Mouse (Mus musculus) limb, embryonic 14.5 days (tissue): ENCODE results near the gene Rnf144b. TPM values are rescaled to one million over a fixed set of nuclear protein-coding genes. Genes with fewer than 3 reads are reported as not detected.

Source experiments
- ATAC-seq: fragments of 200-750 bp; cut with Nextera tagmentation; 2 replicates; pipeline ENCODE4 v1.8.0; 2017; ENCODE audit warnings: low read depth, moderate number of reproducible peaks, moderate TSS enrichment; ENCODE audit not compliant: low FRiP score
- DNase-seq: peaks from one replicate; pipeline ENCODE4 v3.0.0-alpha.2; 2015; ENCODE audit warnings: low spot score
- H3K27ac ChIP-seq: fragments of 300-500 bp; sonication (generic); replicated peaks from 2 replicates; pipeline ENCODE4 v1.5.1; 2014; ENCODE audit warnings: low read depth, mild to moderate bottlenecking, low read length, moderate library complexity, mixed read lengths
- H3K27me3 ChIP-seq: fragments of 300-500 bp; sonication (generic); 2 replicates; pipeline ENCODE4 v1.6.1; 2014; ENCODE audit warnings: low read length, mixed read lengths; ENCODE audit not compliant: control insufficient read depth, insufficient read depth
- H3K36me3 ChIP-seq: fragments of 300-500 bp; sonication (generic); 2 replicates; pipeline ENCODE4 v1.6.1; 2014; ENCODE audit warnings: mild to moderate bottlenecking, low read length, moderate library complexity, mixed read lengths; ENCODE audit not compliant: control insufficient read depth, insufficient read depth
- H3K4me1 ChIP-seq: fragments of 300-500 bp; sonication (generic); 2 replicates; pipeline ENCODE4 v1.6.1; 2014; ENCODE audit warnings: antibody characterized with exemption, low read length, mixed read lengths; ENCODE audit not compliant: control insufficient read depth, insufficient read depth
- H3K4me2 ChIP-seq: fragments of 300-500 bp; sonication (generic); replicated peaks from 2 replicates; pipeline ENCODE4 v1.6.1; 2014; ENCODE audit warnings: low read depth, mild to moderate bottlenecking, low read length, moderate library complexity; ENCODE audit not compliant: severe bottlenecking
- H3K4me3 ChIP-seq: fragments of 300-500 bp; sonication (generic); replicated peaks from 2 replicates; pipeline ENCODE4 v1.5.1; 2014; ENCODE audit warnings: low read length
- H3K9ac ChIP-seq: fragments of 300-500 bp; sonication (generic); 2 replicates; pipeline ENCODE4 v1.6.1; 2014; ENCODE audit warnings: mild to moderate bottlenecking, low read depth, low read length, moderate library complexity; ENCODE audit not compliant: severe bottlenecking
- H3K9me3 ChIP-seq: fragments of 300-500 bp; sonication (generic); 2 replicates; pipeline ENCODE4 v1.6.1; 2016; ENCODE audit warnings: low read length; ENCODE audit not compliant: control insufficient read depth
- POLR2A ChIP-seq: fragments of 200-500 bp; IDR thresholded peaks from 2 replicates; pipeline ENCODE4 v1.8.0; 2012; ENCODE audit warnings: inconsistent platforms, mild to moderate bottlenecking, moderate library complexity, borderline replicate concordance; ENCODE audit not compliant: insufficient read depth, insufficient read length; ENCODE audit errors: extremely low read depth
- WGBS: fragments of 180-500 bp; shearing (Covaris S2); extraction: QIAGEN DNeasy Blood & Tissue Kit; methylation state at CpG from one replicate; pipeline ENCODE4 v1.1.7; 2014; 5-methylcytosine and 5-hydroxymethylcytosine counted together
- polyA plus RNA-seq, 2 experiments: library from polyadenylated mRNA; depleted of rRNA in 1 of 2; stranded (reverse) in 1 of 2; unstranded in 1 of 2; fragments of >200 nt; fragmentation: Nextera tagmentation in 1 of 2; extraction: Ambion mirVana in 1 of 2; gene quantifications; 2 replicates each; pipeline versions ENCODE4 v1.2.1 to v1.2.3; 2012 to 2014

The Rnf144b gene
- polyA plus RNA-seq, 2 experiments = 5.8 to 5.9 TPM

DNA sequence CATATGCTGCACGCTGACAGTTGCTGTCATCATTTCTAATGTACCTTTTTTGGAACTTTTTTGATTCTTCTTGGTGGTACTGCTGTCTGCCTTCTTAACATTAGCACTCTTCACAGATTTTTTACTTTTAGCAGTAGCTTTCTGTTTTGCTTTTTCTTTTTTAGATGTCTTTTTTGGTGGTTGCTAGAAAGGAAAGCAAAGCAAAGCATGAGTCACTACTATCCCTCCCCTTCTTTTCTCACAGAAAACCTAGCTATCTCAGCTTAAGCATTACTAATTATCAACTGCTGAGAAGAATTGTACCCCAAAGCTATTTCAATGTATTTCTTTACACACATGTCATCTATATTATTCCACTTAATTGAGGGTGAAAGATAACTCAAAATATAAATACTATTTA, 34.0 kb upstream of the Rnf144b start:
- Histone ChIP-seq H3K27me3 (no peaks in the 10 kb centered on the region), H3K4me1 (peaks cover 4% of the 10 kb centered on the region; the same call in 1 of the 2 replicates), H3K9me3 (no peaks in the 10 kb centered on the region), H3K27ac (no peak overlapping the region), H3K4me2 (no peak overlapping the region), H3K9ac (no peak overlapping the region), H3K4me3 (no peak overlapping the region), H3K36me3 (peaks cover 63% of the 10 kb centered on the region)
- DNase-seq (no peak), ATAC-seq (no peak)
- WGBS = 96% methylated on average over 1 of the region's 1 CpGs
- TF ChIP-seq POLR2A = no peak

DNA sequence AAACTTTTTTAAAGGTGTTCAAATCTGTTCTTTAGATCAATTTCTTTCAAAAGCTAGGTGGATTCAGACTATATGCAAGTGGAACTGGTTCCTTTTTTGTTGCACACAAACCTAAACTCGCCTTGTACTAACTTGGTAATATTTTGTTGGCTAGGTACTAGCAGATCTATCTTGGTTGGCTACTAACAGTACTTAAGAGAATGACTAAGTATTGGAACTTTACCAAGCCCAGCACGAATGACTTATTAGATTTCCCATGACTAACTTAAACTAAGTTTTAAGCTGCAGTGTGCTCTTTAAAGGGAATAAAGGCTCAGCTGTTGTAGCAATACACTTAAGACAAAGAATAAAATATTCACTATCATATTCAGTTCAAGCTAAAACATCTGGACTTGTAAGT, 33.2 kb upstream of the Rnf144b start:
- no peak for TF ChIP-seq POLR2A
- DNase-seq (no peak), ATAC-seq (no peak)
- H3K9me3 ChIP-seq = no peaks in the 10 kb centered on the region
- H3K4me1 ChIP-seq = peaks cover 4% of the 10 kb centered on the region; the same call in 1 of the 2 replicates
- no peak overlapping the region for H3K27ac ChIP-seq
- no peak overlapping the region for H3K9ac ChIP-seq
- no peak overlapping the region for H3K4me3 ChIP-seq
- peaks cover 72% of the 10 kb centered on the region for H3K36me3 ChIP-seq
- no peaks in the 10 kb centered on the region for H3K27me3 ChIP-seq
- WGBS = 66% methylated on average over 2 of the region's 2 CpGs
- H3K4me2 ChIP-seq = no peak overlapping the region

DNA sequence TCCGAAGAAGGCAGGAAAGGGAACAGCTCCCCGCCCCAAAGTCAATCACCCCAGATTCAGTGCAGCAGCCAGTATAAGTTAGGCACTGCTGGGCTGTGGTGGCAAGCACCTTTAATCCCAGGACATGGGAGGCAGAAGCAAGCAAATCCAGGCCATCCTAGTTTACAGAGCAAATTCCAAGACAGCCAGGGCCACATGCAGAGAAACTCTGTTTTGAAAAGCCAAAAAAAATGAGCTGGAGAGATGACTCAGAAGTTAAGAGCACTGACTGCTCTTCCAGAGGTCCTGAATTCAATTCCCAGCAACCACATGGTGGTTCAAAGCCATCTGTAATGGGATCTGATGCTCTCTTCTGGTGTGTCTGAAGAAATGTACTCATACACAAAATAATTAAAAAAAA, 28.7 kb upstream of the Rnf144b start:
- no peak for TF ChIP-seq POLR2A
- 95% methylated on average over 2 of the region's 2 CpGs for WGBS
- DNase-seq (no peak), ATAC-seq (no peak)
- H3K9me3 ChIP-seq = no peaks in the 10 kb centered on the region
- no peak overlapping the region for H3K4me2 ChIP-seq
- H3K4me1 ChIP-seq = peaks cover 4% of the 10 kb centered on the region; the same call in 1 of the 2 replicates
- no peaks in the 10 kb centered on the region for H3K27me3 ChIP-seq
- no peak overlapping the region for H3K9ac ChIP-seq
- H3K36me3 ChIP-seq = peaks cover 73% of the 10 kb centered on the region
- H3K4me3 ChIP-seq = no peak overlapping the region
- no peak overlapping the region for H3K27ac ChIP-seq

GRCm38 (mm10) chr13:47096591-47096990, 25.9 kb upstream of the Rnf144b start:
- WGBS = 68% methylated on average over 2 of the region's 2 CpGs

GRCm38 (mm10) chr13:47099265-47099664, 23.2 kb upstream of the Rnf144b start:
- WGBS = 80% methylated on average over 7 of the region's 7 CpGs
- Histone ChIP-seq H3K4me3 (no peak overlapping the region), H3K27me3 (no peaks in the 10 kb centered on the region), H3K9me3 (no peaks in the 10 kb centered on the region), H3K4me1 (peaks cover 12% of the 10 kb centered on the region), H3K4me2 (no peak overlapping the region), H3K27ac (no peak overlapping the region), H3K36me3 (peaks cover 61% of the 10 kb centered on the region), H3K9ac (no peak overlapping the region)
- no peak for DNase-seq
- no peak for ATAC-seq
- TF ChIP-seq POLR2A = no peak

More at GRCm38 (mm10) chr13:47096591-47096990, 25.9 kb upstream of the Rnf144b start:
- DNase-seq = no peak
- peaks cover 73% of the 10 kb centered on the region for H3K36me3 ChIP-seq
- H3K27ac ChIP-seq = no peak overlapping the region
- no peak for ATAC-seq
- H3K27me3 ChIP-seq = no peaks in the 10 kb centered on the region
- no peak overlapping the region for H3K4me3 ChIP-seq
- no peak overlapping the region for H3K4me2 ChIP-seq
- H3K4me1 ChIP-seq = no peaks in the 10 kb centered on the region
- H3K9ac ChIP-seq = no peak overlapping the region
- TF ChIP-seq POLR2A = no peak
- H3K9me3 ChIP-seq = no peaks in the 10 kb centered on the region

GRCm38 (mm10) chr13:47100587-47100986, 21.9 kb upstream of the Rnf144b start:
- Histone ChIP-seq H3K4me1 (peaks cover 14% of the 10 kb centered on the region), H3K9ac (no peak overlapping the region), H3K27me3 (no peaks in the 10 kb centered on the region), H3K4me2 (no peak overlapping the region), H3K9me3 (no peaks in the 10 kb centered on the region), H3K36me3 (peaks cover 49% of the 10 kb centered on the region), H3K4me3 (no peak overlapping the region), H3K27ac (no peak overlapping the region)
- DNase-seq (no peak), ATAC-seq (no peak)
- 90% methylated on average over 2 of the region's 2 CpGs for WGBS
- no peak for TF ChIP-seq POLR2A
